Mouse (Mus musculus) adrenal gland, adult 2 months (tissue): Measurements from ENCODE around the gene Tchh. TPM values are rescaled to one million over a fixed set of nuclear protein-coding genes. Genes with fewer than 3 reads are reported as not detected.
A peak's percentile ranks its signal among the peaks of the same experiment; 100 is the strongest.
"Not testable (repeated sequence)": the region's sequence is repeated elsewhere in the genome, so short reads cannot be mapped to it uniquely, and the experiment has no call there.

Experiments used
- DNase-seq: peaks from one replicate; pipeline ENCODE4 v3.0.0; 2021
- long read RNA-seq: library from polyadenylated mRNA; stranded (forward); transcript quantifications from one replicate; pipeline ENCODE4 v2.0.0, GENCODE M21; 2021
- polyA plus RNA-seq: library from polyadenylated mRNA; depleted of rRNA; stranded (reverse); fragments of >200 nt; gene quantifications from 2 replicates; pipeline ENCODE4 v1.2.3, GENCODE M21; 2012; rRNA removed
- total RNA-seq, 2 experiments: library from RNA; stranded (reverse); gene quantifications; 2 replicates each; pipeline ENCODE4 v1.2.3; 2021

Tchh gene
- total RNA-seq = under 1 TPM; 0.03 to 0.49 TPM
- polyA plus RNA-seq = 0.01 and 0.02 TPM in 2 replicates
- long read RNA-seq, partial matches to known transcripts = 0 of 1 reads
- long read RNA-seq, other reads (novel, unspliced or antisense) = 1 of 1 reads

- no peak for DNase-seq
These were observed at the start of gene Tchh for GRCm38 (mm10) chr3:93442030-93442429. TSS of gene Tchh (plus strand) at chr3:93442330.

GRCm38 (mm10) chr3:93393366-93393765, 48.8 kb upstream of the Tchh start, which contains the start of gene Rptn:
TSS of gene Rptn (plus strand) at chr3:93393699.
- no peak for DNase-seq

GRCm38 (mm10) chr3:93403936-93404335, 38.2 kb upstream of the Tchh start:
- no peak for DNase-seq

GRCm38 (mm10) chr3:93406992-93407391, 35.1 kb upstream of the Tchh start:
- DNase-seq = peak; percentile 32

GRCm38 (mm10) chr3:93411905-93412304, 30.2 kb upstream of the Tchh start:
- no peak for DNase-seq

- DNase-seq = no peak
These were observed 10.5 kb upstream of the Tchh start for GRCm38 (mm10) chr3:93431673-93432072.

GRCm38 (mm10) chr3:93443501-93444101, 1.5 kb downstream of the Tchh start:
- DNase-seq = peak; percentile 52

- DNase-seq = peak; percentile 88
These were observed 2.4 kb downstream of the Tchh start for GRCm38 (mm10) chr3:93444343-93445164.

- DNase-seq = no peak
These were observed 3.1 kb downstream of the Tchh start for GRCm38 (mm10) chr3:93445165-93445705.

- peak; percentile 57 for DNase-seq
These were observed 4.1 kb downstream of the Tchh start for GRCm38 (mm10) chr3:93446128-93446755.

- not testable (repeated sequence) for DNase-seq
These were observed 4.6 kb downstream of the Tchh start for GRCm38 (mm10) chr3:93446756-93447137.

- DNase-seq = peak; percentile 83
These were observed 5.2 kb downstream of the Tchh start for GRCm38 (mm10) chr3:93447138-93447841.

- no peak for DNase-seq
These were observed 24.4 kb downstream of the Tchh start for GRCm38 (mm10) chr3:93466556-93466955.

- DNase-seq = no peak
These were observed 25.0 kb downstream of the Tchh start for GRCm38 (mm10) chr3:93467130-93467529.

- peak; percentile 23 for DNase-seq
These were observed 26.4 kb downstream of the Tchh start, which contains the start of gene Tchhl1 for GRCm38 (mm10) chr3:93468561-93468960. TSS of gene Tchhl1 (plus strand) at chr3:93468754.

- DNase-seq = peak; percentile 44
These were observed 27.5 kb downstream of the Tchh start for GRCm38 (mm10) chr3:93469629-93470028.

GRCm38 (mm10) chr3:93480053-93480452, 37.9 kb downstream of the Tchh start:
- no peak for DNase-seq

GRCm38 (mm10) chr3:93481982-93482616, 40.0 kb downstream of the Tchh start:
- no peak for DNase-seq

- peak; percentile 43 for DNase-seq
These were observed 43.5 kb downstream of the Tchh start for GRCm38 (mm10) chr3:93485611-93486010.

GRCm38 (mm10) chr3:93488541-93488940, 46.4 kb downstream of the Tchh start:
- no peak for DNase-seq

- no peak for DNase-seq
These were observed 50.0 kb downstream of the Tchh start for GRCm38 (mm10) chr3:93492176-93492575.
